ENCODE assay signal across 10 mouse cellular contexts in genomic region chr5:112297257-112297656, GRCm38 (mm10). TPM values are rescaled to one million over a fixed set of nuclear protein-coding genes. Genes with fewer than 3 reads are reported as not detected.
DNase-seq lines count a peak whose midpoint lies in the region; ATAC-seq and TF ChIP-seq lines count a peak whose summit lies in the region.
"Had no signal": no experiment of that assay in that cellular context is flagged by ENCODE, and none has a peak within 500 bp of the region (broad histone marks: within the 10 kb centered on the region; RNA-seq: fewer than 3 reads in every experiment).

No protein-coding gene starts in this region.

- H3K27ac ChIP-seq in heart, embryonic 16.5 days (ENCODE audit: low read length): peak overlapping the region; percentile 80
- H3K27ac ChIP-seq in heart, embryonic 11.5 days (ENCODE audit: low read depth, low read length): no peak overlapping the region
- peak overlapping the region; percentile 55 for H3K27ac ChIP-seq in thymus, adult 2 months (ENCODE audit: control insufficient read depth, insufficient read depth, low read length)
- H3K27ac ChIP-seq in liver, embryonic 11.5 days (ENCODE audit: low read depth, low read length): peak overlapping the region; percentile 81
- H3K27ac ChIP-seq: embryonic facial prominence, embryonic 12.5 days; limb, embryonic 13.5 days had no signal

- H3K4me3 ChIP-seq in heart, embryonic 16.5 days (ENCODE audit: low read length): no peak overlapping the region
- H3K4me3 ChIP-seq in heart, embryonic 11.5 days (ENCODE audit: low read depth, low read length): no peak overlapping the region
- no peak overlapping the region for H3K4me3 ChIP-seq in thymus, adult 2 months (ENCODE audit: control insufficient read depth, insufficient read depth, low read length)
- no peak overlapping the region for H3K4me3 ChIP-seq in liver, embryonic 11.5 days (ENCODE audit: low read depth, low read length)
- H3K4me3 ChIP-seq: embryonic facial prominence, embryonic 12.5 days; limb, embryonic 13.5 days had no signal

- H3K4me2 ChIP-seq in heart, embryonic 16.5 days (ENCODE audit: low read depth, low read length): no peak overlapping the region
- H3K4me2 ChIP-seq in heart, embryonic 11.5 days: no peak overlapping the region
- no peak overlapping the region for H3K4me2 ChIP-seq in liver, embryonic 11.5 days
- H3K4me2 ChIP-seq: embryonic facial prominence, embryonic 12.5 days; limb, embryonic 13.5 days had no signal

- no peak for TF ChIP-seq CTCF in thymus, adult 2 months (IDR thresholded peaks at IDR 0.05; ENCODE audit: borderline replicate concordance, control insufficient read depth, extremely low read depth, insufficient read depth, low read length, poor library complexity)

- ATAC-seq in heart, embryonic 16.5 days (replicated peaks; ENCODE audit: extremely low read depth, insufficient read depth, low FRiP score): no peak
- no peak for ATAC-seq in heart, embryonic 11.5 days (replicated peaks; ENCODE audit: insufficient number of reproducible peaks, low FRiP score, low TSS enrichment)
- ATAC-seq in liver, embryonic 11.5 days (replicated peaks; ENCODE audit: low FRiP score): no peak

- TF ChIP-seq POLR2A in thymus, adult 2 months (IDR thresholded peaks at IDR 0.05; ENCODE audit: control insufficient read depth, extremely low read depth, insufficient read depth, low read length, poor library complexity): no peak

- H3K27me3 ChIP-seq in heart, embryonic 16.5 days (ENCODE audit: control insufficient read depth, insufficient read depth, low read length): no peaks in the 10 kb centered on the region
- no peaks in the 10 kb centered on the region for H3K27me3 ChIP-seq in heart, embryonic 11.5 days (ENCODE audit: control insufficient read depth, insufficient read depth, low read length)
- no peaks in the 10 kb centered on the region for H3K27me3 ChIP-seq in thymus, adult 2 months (ENCODE audit: control insufficient read depth, insufficient read depth, low read length)
- no peaks in the 10 kb centered on the region for H3K27me3 ChIP-seq in liver, embryonic 11.5 days (replicated peaks; ENCODE audit: control insufficient read depth, insufficient read depth, low read length)
- H3K27me3 ChIP-seq: embryonic facial prominence, embryonic 12.5 days; limb, embryonic 13.5 days had no signal

- no peaks in the 10 kb centered on the region for H3K36me3 ChIP-seq in heart, embryonic 16.5 days (ENCODE audit: control insufficient read depth, insufficient read depth)
- H3K36me3 ChIP-seq in heart, embryonic 11.5 days (ENCODE audit: control insufficient read depth, insufficient read depth, low read length): no peaks in the 10 kb centered on the region
- H3K36me3 ChIP-seq in thymus, adult 2 months (ENCODE audit: control insufficient read depth, insufficient read depth, low read length): no peaks in the 10 kb centered on the region
- H3K36me3 ChIP-seq in liver, embryonic 11.5 days (ENCODE audit: control insufficient read depth, insufficient read depth, low read length): 0 out of 2 replicates have a peak, but pooled peaks cover 2% of the 10 kb centered on the region
- H3K36me3 ChIP-seq: embryonic facial prominence, embryonic 12.5 days; limb, embryonic 13.5 days had no signal

- H3K4me1 ChIP-seq in heart, embryonic 16.5 days (ENCODE audit: control insufficient read depth, insufficient read depth, low read length): peaks cover 40% of the 10 kb centered on the region
- peaks cover 27% of the 10 kb centered on the region; the same call in 1 of the 2 replicates for H3K4me1 ChIP-seq in heart, embryonic 11.5 days (ENCODE audit: control insufficient read depth, insufficient read depth, low read length)
- peaks cover 66% of the 10 kb centered on the region for H3K4me1 ChIP-seq in thymus, adult 2 months (replicated peaks; ENCODE audit: control insufficient read depth, insufficient read depth, low read length)
- H3K4me1 ChIP-seq in liver, embryonic 11.5 days (replicated peaks; ENCODE audit: control insufficient read depth, insufficient read depth, low read length): peaks cover 70% of the 10 kb centered on the region

- no peak for DNase-seq in thymus, adult 2 months
- DNase-seq in thymus, postnatal 10 days (ENCODE audit: low spot score in 2 of 2): no peak
- no peak for DNase-seq in liver, embryonic 11.5 days (ENCODE audit: low spot score)
- DNase-seq in thymus, postnatal 25 days: peak; percentile 43
- DNase-seq in cerebellum, postnatal 14 days: no peak
- no peak for DNase-seq in right cerebral cortex, postnatal 10 days (ENCODE audit: low spot score in 2 of 2)

- H3K9ac ChIP-seq in heart, embryonic 16.5 days (ENCODE audit: low read length): no peak overlapping the region
- no peak overlapping the region for H3K9ac ChIP-seq in heart, embryonic 11.5 days (ENCODE audit: low read depth, low read length)
- peak overlapping the region; percentile 36; the same call in 1 of the 2 replicates for H3K9ac ChIP-seq in liver, embryonic 11.5 days (ENCODE audit: low read depth, low read length)
- H3K9ac ChIP-seq: embryonic facial prominence, embryonic 12.5 days; limb, embryonic 13.5 days had no signal

- WGBS in heart, embryonic 16.5 days: 54% methylated on average over 2 of the region's 2 CpGs
- 59% methylated on average over 2 of the region's 2 CpGs for WGBS in heart, embryonic 11.5 days (ENCODE audit: insufficient replicate concordance)
- WGBS in thymus, adult 2 months: 3% methylated on average over 2 of the region's 2 CpGs
- WGBS in liver, embryonic 11.5 days: 73% methylated on average over 2 of the region's 2 CpGs

- H3K9me3 ChIP-seq in heart, embryonic 16.5 days (replicated peaks; ENCODE audit: control insufficient read depth, low read length): no peaks in the 10 kb centered on the region
- H3K9me3 ChIP-seq in heart, embryonic 11.5 days (replicated peaks; ENCODE audit: control insufficient read depth, low read length): no peaks in the 10 kb centered on the region
- H3K9me3 ChIP-seq in liver, embryonic 11.5 days (ENCODE audit: control insufficient read depth, low read length): no peaks in the 10 kb centered on the region
- H3K9me3 ChIP-seq: embryonic facial prominence, embryonic 12.5 days; limb, embryonic 13.5 days had no signal

RNA-seq across cellular contexts. Expression of gene Tpst2, which starts 20.8 kb away (rescaled TPM):
- 51.0 and 53.0 TPM in 2 replicates for polyA plus RNA-seq in heart, embryonic 16.5 days (2015; fragmentation: Nextera tagmentation; extraction: Ambion mirVana)
- 30.2 and 31.2 TPM in 2 replicates for polyA plus RNA-seq in heart, embryonic 11.5 days (2014; fragmentation: Nextera tagmentation; extraction: Ambion mirVana)
- polyA plus RNA-seq in thymus, adult 2 months (2012; rRNA removed): 62.7 and 63.5 TPM in 2 replicates
- 66.0 and 66.7 TPM in 2 replicates for polyA plus RNA-seq in liver, embryonic 11.5 days (2014; fragmentation: Nextera tagmentation; extraction: Ambion mirVana)

RNA-seq across cellular contexts. Expression of gene Tfip11, which starts 28.9 kb away (rescaled TPM):
- polyA plus RNA-seq in heart, embryonic 16.5 days (2015; fragmentation: Nextera tagmentation; extraction: Ambion mirVana): 19.1 and 20.1 TPM in 2 replicates
- polyA plus RNA-seq in heart, embryonic 11.5 days (2014; fragmentation: Nextera tagmentation; extraction: Ambion mirVana): 13.7 and 15.9 TPM in 2 replicates
- polyA plus RNA-seq in thymus, adult 2 months (2012; rRNA removed): 58.9 and 63.2 TPM in 2 replicates
- 24.5 and 30.5 TPM in 2 replicates for polyA plus RNA-seq in liver, embryonic 11.5 days (2014; fragmentation: Nextera tagmentation; extraction: Ambion mirVana)

RNA-seq across cellular contexts. Expression of gene Crybb1, which starts 41.6 kb away (rescaled TPM):
- 1.5 TPM in 2 replicates for polyA plus RNA-seq in heart, embryonic 16.5 days (2015; fragmentation: Nextera tagmentation; extraction: Ambion mirVana)
- not detected in 2 replicates for polyA plus RNA-seq in heart, embryonic 11.5 days (2014; fragmentation: Nextera tagmentation; extraction: Ambion mirVana)
- 0.15 and 0.40 TPM in 2 replicates for polyA plus RNA-seq in thymus, adult 2 months (2012; rRNA removed)
- 0.31 and 0.45 TPM in 2 replicates for polyA plus RNA-seq in liver, embryonic 11.5 days (2014; fragmentation: Nextera tagmentation; extraction: Ambion mirVana)

RNA-seq across cellular contexts. Expression of gene Cryba4, which starts 44.9 kb away (rescaled TPM):
- 1.6 and 2.0 TPM in 2 replicates for polyA plus RNA-seq in heart, embryonic 16.5 days (2015; fragmentation: Nextera tagmentation; extraction: Ambion mirVana)
- polyA plus RNA-seq in heart, embryonic 11.5 days (2014; fragmentation: Nextera tagmentation; extraction: Ambion mirVana): 0.66 TPM in 1 of 2 replicates, not detected in the other
- polyA plus RNA-seq in thymus, adult 2 months (2012; rRNA removed): 0.41 and 3.1 TPM in 2 replicates
- polyA plus RNA-seq in liver, embryonic 11.5 days (2014; fragmentation: Nextera tagmentation; extraction: Ambion mirVana): 0.84 and 1.3 TPM in 2 replicates

RNA-seq across cellular contexts. Expression of gene Srrd, which starts 45.6 kb away (rescaled TPM):
- 23.5 and 24.7 TPM in 2 replicates for polyA plus RNA-seq in heart, embryonic 16.5 days (2015; fragmentation: Nextera tagmentation; extraction: Ambion mirVana)
- polyA plus RNA-seq in heart, embryonic 11.5 days (2014; fragmentation: Nextera tagmentation; extraction: Ambion mirVana): 24.5 and 27.3 TPM in 2 replicates
- polyA plus RNA-seq in thymus, adult 2 months (2012; rRNA removed): 56.2 and 64.4 TPM in 2 replicates
- polyA plus RNA-seq in liver, embryonic 11.5 days (2014; fragmentation: Nextera tagmentation; extraction: Ambion mirVana): 35.3 and 36.5 TPM in 2 replicates
